19 mouse cellular contexts compared by ENCODE assay signal in the genomic region with DNA sequence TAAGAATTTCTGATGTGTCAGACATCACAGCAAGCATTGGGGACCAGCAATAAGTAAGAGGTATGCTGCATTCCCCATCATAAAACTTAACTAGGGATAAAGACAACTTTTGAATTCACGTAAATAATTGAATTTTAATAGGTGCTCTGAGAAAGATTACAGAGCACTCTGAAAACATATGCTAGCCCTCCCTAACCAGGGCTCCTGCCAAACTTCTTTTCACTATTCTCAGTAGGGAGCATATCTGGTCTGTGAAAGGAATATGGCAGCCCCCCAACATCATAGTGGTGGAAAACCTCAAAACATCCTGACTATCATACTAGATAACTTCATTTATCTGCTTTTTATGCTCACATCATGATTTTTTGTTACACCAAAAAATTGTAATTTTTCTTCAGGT.
"Had no signal": no experiment of that assay in that cellular context is flagged by ENCODE, and none has a peak within 500 bp of the region (broad histone marks: within the 10 kb centered on the region; RNA-seq: fewer than 3 reads in every experiment).

No protein-coding gene starts in this region.

- H3K4me2 ChIP-seq: kidney, embryonic 15.5 days; limb, embryonic 12.5 days; liver, embryonic 13.5 days; midbrain, embryonic 12.5 days; midbrain, embryonic 15.5 days; neural tube, embryonic 13.5 days; stomach, embryonic 15.5 days had no signal

- H3K4me3 ChIP-seq: kidney, embryonic 15.5 days; left cerebral cortex, adult 2 months; limb, embryonic 12.5 days; liver, embryonic 13.5 days; midbrain, embryonic 12.5 days; midbrain, embryonic 15.5 days; neural tube, embryonic 13.5 days; stomach, embryonic 15.5 days had no signal

- H3K9me3 ChIP-seq: kidney, embryonic 15.5 days; limb, embryonic 12.5 days; liver, embryonic 13.5 days; midbrain, embryonic 12.5 days; midbrain, embryonic 15.5 days; stomach, embryonic 15.5 days had no signal

- H3K27ac ChIP-seq: kidney, embryonic 15.5 days; left cerebral cortex, adult 2 months; limb, embryonic 12.5 days; liver, embryonic 13.5 days; midbrain, embryonic 12.5 days; midbrain, embryonic 15.5 days; neural tube, embryonic 13.5 days; stomach, embryonic 15.5 days had no signal

- H3K36me3 ChIP-seq: liver, embryonic 13.5 days; midbrain, embryonic 12.5 days; midbrain, embryonic 15.5 days had no signal

- H3K4me1 ChIP-seq: kidney, embryonic 15.5 days; limb, embryonic 12.5 days; liver, embryonic 13.5 days; midbrain, embryonic 12.5 days; midbrain, embryonic 15.5 days; neural tube, embryonic 13.5 days; stomach, embryonic 15.5 days had no signal

- H3K9ac ChIP-seq: kidney, embryonic 15.5 days; limb, embryonic 12.5 days; liver, embryonic 13.5 days; midbrain, embryonic 12.5 days; midbrain, embryonic 15.5 days; neural tube, embryonic 13.5 days; stomach, embryonic 15.5 days had no signal

- H3K27me3 ChIP-seq: kidney, embryonic 15.5 days; limb, embryonic 12.5 days; liver, embryonic 13.5 days; midbrain, embryonic 12.5 days; midbrain, embryonic 15.5 days; neural tube, embryonic 13.5 days; stomach, embryonic 15.5 days had no signal

- ATAC-seq: midbrain, embryonic 15.5 days had no signal

- DNase-seq: kidney, adult 8-10 months; kidney, postnatal 10 days; kidney, postnatal 36 days; layer of hippocampus, postnatal 36 days; liver, embryonic 13.5 days; lung, adult 2 months; lung, postnatal 14 days; lung, postnatal 4 days; retina, postnatal 1 day; right cerebral cortex, postnatal 25 days; spleen, adult 18-20 months; thymus, postnatal 25 days had no signal
